Mouse (Mus musculus) heart, embryonic 12.5 days (tissue): ENCODE data around the gene Ccno. TPM values are rescaled to one million over a fixed set of nuclear protein-coding genes. Genes with fewer than 3 reads are reported as not detected.
"Not testable (repeated sequence)": the region's sequence is repeated elsewhere in the genome, so short reads cannot be mapped to it uniquely, and the experiment has no call there.

Experiments used
- ATAC-seq: fragments of 200-750 bp; cut with Nextera tagmentation; 2 replicates; pipeline ENCODE4 v1.8.0; 2017; ENCODE audit warnings: moderate TSS enrichment, moderate library complexity; ENCODE audit not compliant: insufficient number of reproducible peaks, low FRiP score
- H3K27ac ChIP-seq: fragments of 300-500 bp; sonication (generic); 2 replicates; pipeline ENCODE4 v1.5.1; 2016; ENCODE audit warnings: mild to moderate bottlenecking, moderate library complexity; ENCODE audit not compliant: poor library complexity, severe bottlenecking
- H3K27me3 ChIP-seq: fragments of 300-500 bp; sonication (generic); replicated peaks from 2 replicates; pipeline ENCODE4 v1.6.1; 2016; ENCODE audit warnings: mild to moderate bottlenecking, moderate library complexity
- H3K36me3 ChIP-seq: fragments of 300-500 bp; sonication (generic); 2 replicates; pipeline ENCODE4 v1.6.1; 2016; ENCODE audit warnings: mild to moderate bottlenecking, moderate library complexity
- H3K4me1 ChIP-seq: fragments of 300-500 bp; sonication (generic); replicated peaks from 2 replicates; pipeline ENCODE4 v1.6.1; 2016; ENCODE audit warnings: mild to moderate bottlenecking
- H3K4me2 ChIP-seq: fragments of 300-500 bp; sonication (generic); 2 replicates; pipeline ENCODE4 v1.6.1; 2016; ENCODE audit warnings: mild to moderate bottlenecking, moderate library complexity
- H3K4me3 ChIP-seq: fragments of 300-500 bp; sonication (generic); 2 replicates; pipeline ENCODE4 v1.5.1; 2016; ENCODE audit warnings: mild to moderate bottlenecking
- H3K9ac ChIP-seq: fragments of 300-500 bp; sonication (generic); 2 replicates; pipeline ENCODE4 v1.6.1; 2016; ENCODE audit warnings: mild to moderate bottlenecking, moderate library complexity
- H3K9me3 ChIP-seq: fragments of 300-500 bp; sonication (generic); replicated peaks from 2 replicates; pipeline ENCODE4 v1.6.1; 2016; ENCODE audit warnings: mild to moderate bottlenecking, moderate library complexity
- WGBS: fragments of 180-500 bp; shearing (Covaris S2); methylation state at CpG from one replicate; pipeline ENCODE4 v1.1.7; 2016; 5-methylcytosine and 5-hydroxymethylcytosine counted together
- polyA plus RNA-seq: library from polyadenylated mRNA; unstranded; fragments of >200 nt; fragmentation: Nextera tagmentation; extraction: Ambion mirVana; gene quantifications from 2 replicates; pipeline ENCODE4 v1.2.1, GENCODE M21; 2016

Gene Ccno
- polyA plus RNA-seq, 1 experiment from 2014 or later: 0.14 TPM

GRCm38 (mm10) chr13:113000576-113001318 is 13.1 kb downstream of the Ccno start:
- H3K27me3 ChIP-seq: peaks cover 49% of the 10 kb centered on the region

GRCm38 (mm10) chr13:113012683-113013082 is 25.1 kb downstream of the Ccno start:
- Histone ChIP-seq H3K9me3 (peaks cover 4% of the 10 kb centered on the region), H3K4me3 (no peak overlapping the region), H3K27ac (no peak overlapping the region), H3K9ac (no peak overlapping the region), H3K36me3 (no peaks in the 10 kb centered on the region), H3K4me1 (no peaks in the 10 kb centered on the region), H3K4me2 (no peak overlapping the region), H3K27me3 (no peaks in the 10 kb centered on the region)
- 70% methylated on average over 6 of the region's 6 CpGs for WGBS
- ATAC-seq: no peak

More at GRCm38 (mm10) chr13:113000576-113001318, 13.1 kb downstream of the Ccno start:
- no peak overlapping the region for H3K27ac ChIP-seq
- no peak overlapping the region for H3K4me3 ChIP-seq
- H3K4me2 ChIP-seq: no peak overlapping the region
- no peaks in the 10 kb centered on the region for H3K9me3 ChIP-seq
- no peak overlapping the region for H3K9ac ChIP-seq
- WGBS: 69% methylated on average over 9 of the region's 9 CpGs
- ATAC-seq: no peak
- H3K36me3 ChIP-seq: no peaks in the 10 kb centered on the region
- peaks cover 6% of the 10 kb centered on the region; the same call in 1 of the 2 replicates for H3K4me1 ChIP-seq

- H3K27me3 ChIP-seq, H3K4me1 ChIP-seq, H3K36me3 ChIP-seq, H3K9me3 ChIP-seq, H3K9ac ChIP-seq, ATAC-seq, H3K27ac ChIP-seq: not testable (repeated sequence)
- Histone ChIP-seq H3K4me2 (peak overlapping the region; percentile 67), H3K4me3 (peak overlapping the region; percentile 43)
- WGBS: 29% methylated on average over 19 of the region's 20 CpGs
Measured at GRCm38 (mm10) chr13:113013174-113013953, 25.8 kb downstream of the Ccno start.

GRCm38 (mm10) chr13:113021521-113021920 is 33.9 kb downstream of the Ccno start:
- Histone ChIP-seq H3K9me3 (no peaks in the 10 kb centered on the region), H3K27me3 (peaks cover 12% of the 10 kb centered on the region; the same call in 1 of the 2 replicates), H3K9ac (no peak overlapping the region), H3K4me3 (no peak overlapping the region), H3K4me2 (peak overlapping the region; percentile 24; the same call in 1 of the 2 replicates), H3K27ac (no peak overlapping the region), H3K4me1 (no peaks in the 10 kb centered on the region), H3K36me3 (no peaks in the 10 kb centered on the region)
- WGBS: 77% methylated on average over 2 of the region's 2 CpGs
- ATAC-seq: no peak

- Histone ChIP-seq H3K4me1 (no peaks in the 10 kb centered on the region), H3K9me3 (no peaks in the 10 kb centered on the region), H3K36me3 (no peaks in the 10 kb centered on the region), H3K4me3 (no peak overlapping the region), H3K27me3 (peaks cover 14% of the 10 kb centered on the region; the same call in 1 of the 2 replicates), H3K27ac (no peak overlapping the region), H3K4me2 (no peak overlapping the region), H3K9ac (no peak overlapping the region)
- WGBS: 73% methylated on average over 8 of the region's 8 CpGs
- ATAC-seq: no peak
Measured at GRCm38 (mm10) chr13:113022467-113022866, 34.9 kb downstream of the Ccno start.

- Histone ChIP-seq H3K9me3 (no peaks in the 10 kb centered on the region), H3K9ac (no peak overlapping the region), H3K27me3 (peaks cover 24% of the 10 kb centered on the region; the same call in 1 of the 2 replicates), H3K4me3 (no peak overlapping the region), H3K36me3 (no peaks in the 10 kb centered on the region), H3K27ac (no peak overlapping the region), H3K4me2 (no peak overlapping the region), H3K4me1 (no peaks in the 10 kb centered on the region)
- 76% methylated on average over 17 of the region's 17 CpGs for WGBS
- ATAC-seq: no peak
Measured at GRCm38 (mm10) chr13:113023274-113024143, 35.9 kb downstream of the Ccno start.

- Histone ChIP-seq H3K4me2 (peak overlapping the region; percentile 98), H3K4me1 (peaks cover 25% of the 10 kb centered on the region), H3K36me3 (no peaks in the 10 kb centered on the region), H3K9me3 (no peaks in the 10 kb centered on the region), H3K9ac (peak overlapping the region; percentile 69), H3K27me3 (peaks cover 73% of the 10 kb centered on the region), H3K27ac (no peak overlapping the region), H3K4me3 (peak overlapping the region; percentile 60)
- no peak for ATAC-seq
- WGBS: 2% methylated on average over 7 of the region's 7 CpGs
Measured at GRCm38 (mm10) chr13:113031351-113031750, 43.7 kb downstream of the Ccno start.

GRCm38 (mm10) chr13:113031792-113032571 is 44.4 kb downstream of the Ccno start:
- Histone ChIP-seq H3K4me3 (peak overlapping the region; percentile 60), H3K4me2 (peak overlapping the region; percentile 98), H3K4me1 (peaks cover 25% of the 10 kb centered on the region), H3K9me3 (no peaks in the 10 kb centered on the region), H3K36me3 (no peaks in the 10 kb centered on the region), H3K9ac (peak overlapping the region; percentile 69), H3K27ac (no peak overlapping the region), H3K27me3 (peaks cover 73% of the 10 kb centered on the region)
- ATAC-seq: peak; percentile 34; the same call in 1 of the 2 replicates
- WGBS: under 1% methylated on average over 40 of the region's 40 CpGs

GRCm38 (mm10) chr13:113032831-113033230 is 45.2 kb downstream of the Ccno start:
- no peak for ATAC-seq
- peaks cover 67% of the 10 kb centered on the region for H3K27me3 ChIP-seq
- H3K4me3 ChIP-seq: no peak overlapping the region
- H3K4me1 ChIP-seq: peaks cover 25% of the 10 kb centered on the region
- no peak overlapping the region for H3K4me2 ChIP-seq
- no peaks in the 10 kb centered on the region for H3K36me3 ChIP-seq
- H3K27ac ChIP-seq: no peak overlapping the region
- H3K9me3 ChIP-seq: no peaks in the 10 kb centered on the region
- H3K9ac ChIP-seq: no peak overlapping the region

GRCm38 (mm10) chr13:113034271-113034886 is 46.8 kb downstream of the Ccno start:
- Histone ChIP-seq H3K4me2 (peak overlapping the region; percentile 92), H3K9me3 (no peaks in the 10 kb centered on the region), H3K27ac (no peak overlapping the region), H3K4me1 (peaks cover 30% of the 10 kb centered on the region), H3K9ac (peak overlapping the region; percentile 60; the same call in 1 of the 2 replicates), H3K27me3 (peaks cover 54% of the 10 kb centered on the region), H3K36me3 (no peaks in the 10 kb centered on the region), H3K4me3 (peak overlapping the region; percentile 57)
- WGBS: 4% methylated on average over 11 of the region's 11 CpGs
- ATAC-seq: no peak
